Mouse (Mus musculus) stomach, postnatal 0 days (tissue): ENCODE results near the gene Fmo1. TPM values are rescaled to one million over a fixed set of nuclear protein-coding genes. Genes with fewer than 3 reads are reported as not detected.
"Not testable (repeated sequence)": the region's sequence is repeated elsewhere in the genome, so short reads cannot be mapped to it uniquely, and the experiment has no call there.

ENCODE experiments used
- ATAC-seq: fragments of 200-750 bp; cut with Nextera tagmentation; 2 replicates; pipeline ENCODE4 v1.8.0; 2017; ENCODE audit not compliant: low FRiP score, low TSS enrichment
- DNase-seq: peaks from one replicate; pipeline ENCODE4 v3.0.0-alpha.2; 2016; ENCODE audit warnings: low spot score
- H3K27ac ChIP-seq: fragments of 300-500 bp; sonication (generic); replicated peaks from 2 replicates; pipeline ENCODE4 v1.5.1; 2014; ENCODE audit warnings: mild to moderate bottlenecking, control low read depth
- H3K27me3 ChIP-seq: fragments of 300-500 bp; sonication (generic); 2 replicates; pipeline ENCODE4 v1.6.1; 2014; ENCODE audit warnings: low read length; ENCODE audit not compliant: control insufficient read depth, insufficient read depth
- H3K36me3 ChIP-seq: fragments of 300-500 bp; sonication (generic); 2 replicates; pipeline ENCODE4 v1.6.1; 2014; ENCODE audit warnings: low read length, mixed read lengths; ENCODE audit not compliant: control insufficient read depth, insufficient read depth
- H3K4me1 ChIP-seq: fragments of 300-500 bp; sonication (generic); replicated peaks from 2 replicates; pipeline ENCODE4 v1.6.1; 2014; ENCODE audit warnings: antibody characterized with exemption; ENCODE audit not compliant: control insufficient read depth, insufficient read depth
- H3K4me2 ChIP-seq: fragments of 300-500 bp; sonication (generic); replicated peaks from 2 replicates; pipeline ENCODE4 v1.6.1; 2014; ENCODE audit warnings: low read depth, mild to moderate bottlenecking, control low read depth, moderate library complexity
- H3K4me3 ChIP-seq: fragments of 300-500 bp; sonication (generic); 2 replicates; pipeline ENCODE4 v1.5.1; 2014; ENCODE audit warnings: low read depth, low read length, control low read depth
- H3K9ac ChIP-seq: fragments of 300-500 bp; sonication (generic); 2 replicates; pipeline ENCODE4 v1.6.1; 2014; ENCODE audit warnings: mild to moderate bottlenecking, low read length, control low read depth, mixed read lengths
- H3K9me3 ChIP-seq: fragments of 300-500 bp; sonication (generic); 2 replicates; pipeline ENCODE4 v1.6.1; 2016; ENCODE audit warnings: low read length; ENCODE audit not compliant: control insufficient read depth
- CTCF ChIP-seq: IDR thresholded peaks from 2 replicates; pipeline ENCODE4 v1.5.1; 2016; ENCODE audit warnings: antibody characterized with exemption, low read depth, mild to moderate bottlenecking, moderate library complexity
- EP300 ChIP-seq: optimal IDR thresholded peaks from 2 replicates; pipeline ENCODE3; 2016; ENCODE audit warnings: antibody characterized with exemption
- WGBS: fragments of 180-500 bp; shearing (Covaris S2); extraction: QIAGEN DNeasy Blood & Tissue Kit; methylation state at CpG from one replicate; pipeline ENCODE4 v1.1.7; 2014; 5-methylcytosine and 5-hydroxymethylcytosine counted together
- polyA plus RNA-seq: library from polyadenylated mRNA; unstranded; fragments of >200 nt; fragmentation: Nextera tagmentation; extraction: Ambion mirVana; gene quantifications from 2 replicates; pipeline ENCODE4 v1.2.1, GENCODE M21; 2015

The Fmo1 gene
- polyA plus RNA-seq, 1 experiment from 2014 or later, result 14.7 TPM

GRCm38 (mm10) chr1:162792306-162793044, 73.9 kb downstream of the Fmo1 start:
- TF ChIP-seq EP300 (no peak), CTCF (no peak)
- Histone ChIP-seq H3K27ac (no peak overlapping the region), H3K9ac (no peak overlapping the region), H3K36me3 (no peaks in the 10 kb centered on the region), H3K9me3 (no peaks in the 10 kb centered on the region), H3K4me3 (no peak overlapping the region), H3K4me1 (no peaks in the 10 kb centered on the region), H3K4me2 (no peak overlapping the region), H3K27me3 (no peaks in the 10 kb centered on the region)
- ATAC-seq (no peak), DNase-seq (no peak)
- 41% methylated on average over 7 of the region's 7 CpGs for WGBS

- no peak overlapping the region for H3K4me3 ChIP-seq
- ATAC-seq (no peak), DNase-seq (no peak)
- WGBS, result 85% methylated on average over 4 of the region's 4 CpGs
- no peaks in the 10 kb centered on the region for H3K27me3 ChIP-seq
- no peak overlapping the region for H3K4me2 ChIP-seq
- H3K4me1 ChIP-seq, result no peaks in the 10 kb centered on the region
- no peak overlapping the region for H3K9ac ChIP-seq
- H3K9me3 ChIP-seq, result no peaks in the 10 kb centered on the region
- no peaks in the 10 kb centered on the region for H3K36me3 ChIP-seq
- no peak overlapping the region for H3K27ac ChIP-seq
- no peak for TF ChIP-seq EP300
- TF ChIP-seq CTCF, result no peak
Observed at GRCm38 (mm10) chr1:162785222-162785621, 81.2 kb downstream of the Fmo1 start.

GRCm38 (mm10) chr1:162783669-162784248, 82.7 kb downstream of the Fmo1 start:
- no peaks in the 10 kb centered on the region for H3K36me3 ChIP-seq
- TF ChIP-seq EP300 (no peak), CTCF (no peak)
- no peak overlapping the region for H3K4me3 ChIP-seq
- DNase-seq, result no peak
- H3K4me2 ChIP-seq, result no peak overlapping the region
- no peak overlapping the region for H3K27ac ChIP-seq
- H3K9me3 ChIP-seq, result no peaks in the 10 kb centered on the region
- no peaks in the 10 kb centered on the region for H3K27me3 ChIP-seq
- H3K9ac ChIP-seq, result no peak overlapping the region
- ATAC-seq, result no peak
- H3K4me1 ChIP-seq, result no peaks in the 10 kb centered on the region
- 67% methylated on average over 7 of the region's 7 CpGs for WGBS

- not testable (repeated sequence) for H3K9ac ChIP-seq, DNase-seq, H3K4me3 ChIP-seq, H3K4me1 ChIP-seq, H3K36me3 ChIP-seq, H3K9me3 ChIP-seq, H3K27ac ChIP-seq, ATAC-seq, H3K4me2 ChIP-seq, H3K27me3 ChIP-seq
- 88% methylated on average over 2 of the region's 2 CpGs for WGBS
Observed at GRCm38 (mm10) chr1:162781035-162781434, 85.4 kb downstream of the Fmo1 start.

Other genes with a start within 250 kb of the Fmo1 start
- not detected in 2 replicates for gene Myoc, start 227.5 kb downstream of the Fmo1 start, polyA plus RNA-seq
- not detected in 2 replicates for gene Myocos, start 208.4 kb downstream of the Fmo1 start, polyA plus RNA-seq
- 58.3 and 66.3 TPM in 2 replicates for gene Prrc2c, start 126.1 kb downstream of the Fmo1 start, polyA plus RNA-seq
- 0.51 and 0.62 TPM in 2 replicates for gene Fmo4, start 52.6 kb downstream of the Fmo1 start, polyA plus RNA-seq
- gene Fmo2, start 32.1 kb upstream of the Fmo1 start, polyA plus RNA-seq, result 16.4 and 17.7 TPM in 2 replicates
- gene Fmo6, start 70.9 kb upstream of the Fmo1 start, polyA plus RNA-seq, result 0.08 TPM in 1 of 2 replicates, not detected in the other
- gene Fmo3, start 117.9 kb upstream of the Fmo1 start, polyA plus RNA-seq, result 0.06 and 0.10 TPM in 2 replicates
- not detected in 2 replicates for gene Mroh9, start 219.1 kb upstream of the Fmo1 start, polyA plus RNA-seq